In genomic region chr13:114854428-114854827, GRCm38 (mm10) we compare ENCODE assay signal across 20 mouse cellular contexts.
"Had no signal": no experiment of that assay in that cellular context is flagged by ENCODE, and none has a peak within 500 bp of the region (broad histone marks: within the 10 kb centered on the region; RNA-seq: fewer than 3 reads in every experiment).

No protein-coding gene starts in this region.

- H3K27me3 ChIP-seq: liver, embryonic 13.5 days; liver, embryonic 15.5 days; midbrain, embryonic 12.5 days; neural tube, embryonic 13.5 days; neural tube, embryonic 15.5 days had no signal

- DNase-seq: liver, embryonic 13.5 days; lung, adult 18-20 months; lung, embryonic 14.5 days; lung, postnatal 10 days; lung, postnatal 4 days; retina, postnatal 1 day; right cerebral cortex, adult 18-20 months; right cerebral cortex, postnatal 25 days; right cerebral cortex, postnatal 4 days; spleen, adult 18-20 months; thymus, adult 18-20 months; thymus, postnatal 14 days; thymus, postnatal 36 days had no signal

- H3K9ac ChIP-seq: liver, embryonic 13.5 days; liver, embryonic 15.5 days; lung, embryonic 14.5 days; midbrain, embryonic 12.5 days; neural tube, embryonic 13.5 days; neural tube, embryonic 15.5 days had no signal

- H3K36me3 ChIP-seq: liver, embryonic 13.5 days; liver, embryonic 15.5 days; midbrain, embryonic 10.5 days; midbrain, embryonic 12.5 days; neural tube, embryonic 13.5 days; neural tube, embryonic 15.5 days had no signal

- H3K9me3 ChIP-seq: liver, embryonic 13.5 days; liver, embryonic 15.5 days; midbrain, embryonic 10.5 days; midbrain, embryonic 12.5 days; neural tube, embryonic 13.5 days; neural tube, embryonic 15.5 days had no signal

- H3K4me3 ChIP-seq: liver, embryonic 13.5 days; liver, embryonic 15.5 days; midbrain, embryonic 10.5 days; midbrain, embryonic 12.5 days; myocyte; neural tube, embryonic 13.5 days; neural tube, embryonic 15.5 days had no signal

- H3K4me2 ChIP-seq: liver, embryonic 13.5 days; liver, embryonic 15.5 days; lung, embryonic 14.5 days; midbrain, embryonic 12.5 days; neural tube, embryonic 13.5 days; neural tube, embryonic 15.5 days had no signal

- H3K27ac ChIP-seq: liver, embryonic 13.5 days; liver, embryonic 15.5 days; midbrain, embryonic 10.5 days; midbrain, embryonic 12.5 days; neural tube, embryonic 13.5 days; neural tube, embryonic 15.5 days had no signal

- ATAC-seq: midbrain, embryonic 16.5 days had no signal

- H3K4me1 ChIP-seq: liver, embryonic 13.5 days; liver, embryonic 15.5 days had no signal
